Comparison of ENCODE assay signal across 9 mouse cellular contexts in genomic region chr7:44594291-44594690, GRCm38 (mm10). TPM values are rescaled to one million over a fixed set of nuclear protein-coding genes. Genes with fewer than 3 reads are reported as not detected.
A peak's percentile ranks its signal among the peaks of the same experiment; 100 is the strongest.
DNase-seq lines count a peak whose midpoint lies in the region; ATAC-seq and TF ChIP-seq lines count a peak whose summit lies in the region.
"Had no signal": no experiment of that assay in that cellular context is flagged by ENCODE, and none has a peak within 500 bp of the region (broad histone marks: within the 10 kb centered on the region; RNA-seq: fewer than 3 reads in every experiment).

No protein-coding gene starts in this region.

- H3K4me3 ChIP-seq in cerebellum, adult 2 months (replicated peaks; ENCODE audit: insufficient read depth, low read depth, low read length), result peak overlapping the region; percentile 86
- peak overlapping the region; percentile 51 for H3K4me3 ChIP-seq in forebrain, embryonic 15.5 days
- peak overlapping the region; percentile 65 for H3K4me3 ChIP-seq in midbrain, embryonic 13.5 days (replicated peaks)
- H3K4me3 ChIP-seq: erythroblast, embryonic 14.5 days had no signal

- peak; percentile 49 to 52 for DNase-seq in left cerebral cortex, postnatal 10 days (ENCODE audit: extremely low spot score in 1 of 2, low spot score in 2 of 2)
- no peak for DNase-seq in left cerebral cortex, adult 8-10 months (ENCODE audit: low spot score in 2 of 2)
- peak; percentile 87 to 90 for DNase-seq in cerebellum, adult 2 months
- DNase-seq in heart, postnatal 25 days (ENCODE audit: low spot score), result no peak
- no peak for DNase-seq in heart, postnatal 4 days
- DNase-seq in retina, embryonic 14.5 days (ENCODE audit: low spot score), result no peak

- peak overlapping the region; percentile 62 for H3K9ac ChIP-seq in forebrain, embryonic 15.5 days (replicated peaks)
- peak overlapping the region; percentile 57 for H3K9ac ChIP-seq in midbrain, embryonic 13.5 days (replicated peaks)

- H3K27ac ChIP-seq in cerebellum, adult 2 months (ENCODE audit: insufficient read depth, low read length), result peak overlapping the region; percentile 92
- peak overlapping the region; percentile 78 for H3K27ac ChIP-seq in forebrain, embryonic 15.5 days (replicated peaks)
- peak overlapping the region; percentile 68 for H3K27ac ChIP-seq in midbrain, embryonic 13.5 days

- H3K4me1 ChIP-seq in cerebellum, adult 2 months (ENCODE audit: control insufficient read depth, insufficient read depth, low read length), result peaks cover 38% of the 10 kb centered on the region
- peaks cover 47% of the 10 kb centered on the region for H3K4me1 ChIP-seq in forebrain, embryonic 15.5 days
- H3K4me1 ChIP-seq in midbrain, embryonic 13.5 days (replicated peaks), result peaks cover 57% of the 10 kb centered on the region

- intact Hi-C loops in left cerebral cortex, postnatal 10 days (cut with DNase I), result no loop called here
- intact Hi-C loops in heart, postnatal 25 days (cut with DNase I), result no loop called here

- TF ChIP-seq POLR2A in cerebellum, adult 2 months (IDR thresholded peaks at IDR 0.05; ENCODE audit: borderline replicate concordance, insufficient read depth, low read length), result peak; percentile 8; the same call in 1 of the 2 replicates

- ATAC-seq in forebrain, embryonic 15.5 days (replicated peaks), result no peak
- ATAC-seq in midbrain, embryonic 13.5 days, result peak; percentile 5; the same call in 1 of the 2 replicates

- H3K36me3 ChIP-seq in forebrain, embryonic 15.5 days, result no peaks in the 10 kb centered on the region
- H3K36me3 ChIP-seq in midbrain, embryonic 13.5 days, result peaks cover 8% of the 10 kb centered on the region

- H3K4me2 ChIP-seq in forebrain, embryonic 15.5 days (replicated peaks), result peak overlapping the region; percentile 97
- peak overlapping the region; percentile 95 for H3K4me2 ChIP-seq in midbrain, embryonic 13.5 days (replicated peaks)

- WGBS in cerebellum, adult 2 months, result 2% methylated on average over 6 of the region's 6 CpGs
- WGBS in forebrain, embryonic 15.5 days, result 30% methylated on average over 6 of the region's 6 CpGs
- WGBS in midbrain, embryonic 13.5 days, result 53% methylated on average over 6 of the region's 6 CpGs

- H3K27me3 ChIP-seq in cerebellum, adult 2 months (ENCODE audit: control insufficient read depth, insufficient read depth, low read length), result no peaks in the 10 kb centered on the region
- H3K27me3 ChIP-seq in forebrain, embryonic 15.5 days, result peaks cover 19% of the 10 kb centered on the region
- H3K27me3 ChIP-seq in midbrain, embryonic 13.5 days, result peaks cover 23% of the 10 kb centered on the region

- no peaks in the 10 kb centered on the region for H3K9me3 ChIP-seq in forebrain, embryonic 15.5 days
- no peaks in the 10 kb centered on the region for H3K9me3 ChIP-seq in midbrain, embryonic 13.5 days

- TF ChIP-seq CTCF in cerebellum, adult 2 months (IDR thresholded peaks at IDR 0.05; ENCODE audit: borderline replicate concordance, insufficient read depth, low read depth, low read length), result no peak

RNA-seq across cellular contexts. Expression of gene Kcnc3, which starts 3.8 kb away (rescaled TPM):
- total RNA-seq in left cerebral cortex, postnatal 10 days (2021), result 10 to 100 TPM; 48.5 to 55.4 TPM
- 10 to 100 TPM; 85.4 to 98.3 (median 97.3) TPM for total RNA-seq in left cerebral cortex, adult 8-10 months (2022)
- 368 and 423 TPM in 2 replicates for polyA plus RNA-seq in cerebellum, adult 2 months (2012; rRNA removed)
- polyA plus RNA-seq in forebrain, embryonic 15.5 days (2015; fragmentation: Nextera tagmentation; extraction: Ambion mirVana), result 2.6 and 3.3 TPM in 2 replicates
- polyA plus RNA-seq in midbrain, embryonic 13.5 days (2015; fragmentation: Nextera tagmentation; extraction: Ambion mirVana), result 3.7 and 4.4 TPM in 2 replicates
- total RNA-seq in heart, postnatal 25 days (2021), result 1 to 10 TPM; 1.9 to 2.3 TPM
- under 1 TPM; 0.38 to 0.43 TPM for total RNA-seq in heart, postnatal 4 days (2021)

RNA-seq across cellular contexts. Expression of gene Napsa, which starts 22.1 kb away (rescaled TPM):
- total RNA-seq in left cerebral cortex, postnatal 10 days (2021), result under 1 TPM in 1 of 2 experiments, not detected in 1; 0.32 TPM
- not detected for total RNA-seq in left cerebral cortex, adult 8-10 months (2022)
- polyA plus RNA-seq in cerebellum, adult 2 months (2012; rRNA removed), result 0.26 and 0.43 TPM in 2 replicates
- polyA plus RNA-seq in forebrain, embryonic 15.5 days (2015; fragmentation: Nextera tagmentation; extraction: Ambion mirVana), result 1.0 and 1.6 TPM in 2 replicates
- polyA plus RNA-seq in midbrain, embryonic 13.5 days (2015; fragmentation: Nextera tagmentation; extraction: Ambion mirVana), result 0.64 and 1.3 TPM in 2 replicates
- under 1 TPM; 0.31 to 0.64 TPM for total RNA-seq in heart, postnatal 25 days (2021)
- total RNA-seq in heart, postnatal 4 days (2021), result under 1 TPM; 0.50 to 0.59 TPM

RNA-seq across cellular contexts. Expression of gene Nr1h2, which starts 40.5 kb away (rescaled TPM):
- total RNA-seq in left cerebral cortex, postnatal 10 days (2021), result 10 to 100 TPM; 49.6 to 53.6 TPM
- 10 to 100 TPM; 61.1 to 71.4 (median 64.3) TPM for total RNA-seq in left cerebral cortex, adult 8-10 months (2022)
- 106 and 109 TPM in 2 replicates for polyA plus RNA-seq in cerebellum, adult 2 months (2012; rRNA removed)
- polyA plus RNA-seq in forebrain, embryonic 15.5 days (2015; fragmentation: Nextera tagmentation; extraction: Ambion mirVana), result 70.5 and 79.5 TPM in 2 replicates
- 71.3 and 74.9 TPM in 2 replicates for polyA plus RNA-seq in midbrain, embryonic 13.5 days (2015; fragmentation: Nextera tagmentation; extraction: Ambion mirVana)
- 10 to 100 TPM; 40.7 to 48.4 TPM for total RNA-seq in heart, postnatal 25 days (2021)
- 10 to 100 TPM; 45.5 to 47.2 TPM for total RNA-seq in heart, postnatal 4 days (2021)

RNA-seq across cellular contexts. Expression of gene Pold1, which starts 45.6 kb away (rescaled TPM):
- 1 to 10 TPM; 6.9 to 7.2 TPM for total RNA-seq in left cerebral cortex, postnatal 10 days (2021)
- 10 to 100 TPM; 10.5 to 13.8 (median 12.8) TPM for total RNA-seq in left cerebral cortex, adult 8-10 months (2022)
- 21.6 and 25.1 TPM in 2 replicates for polyA plus RNA-seq in cerebellum, adult 2 months (2012; rRNA removed)
- 46.9 and 54.1 TPM in 2 replicates for polyA plus RNA-seq in forebrain, embryonic 15.5 days (2015; fragmentation: Nextera tagmentation; extraction: Ambion mirVana)
- polyA plus RNA-seq in midbrain, embryonic 13.5 days (2015; fragmentation: Nextera tagmentation; extraction: Ambion mirVana), result 38.7 and 40.1 TPM in 2 replicates
- 10 to 100 TPM; 12.5 to 12.8 TPM for total RNA-seq in heart, postnatal 25 days (2021)
- total RNA-seq in heart, postnatal 4 days (2021), result 10 to 100 TPM; 42.4 to 46.5 TPM

Comparison
In these comparisons a context has a peak if more than half of its experiments do, and no peak if none do; other contexts are left out.
1. DNase-seq: peak in left cerebral cortex, postnatal 10 days (2 of 2) and cerebellum, adult 2 months (2 of 2); none in left cerebral cortex, adult 8-10 months (0 of 2), heart, postnatal 25 days (single experiment), heart, postnatal 4 days (single experiment) and retina, embryonic 14.5 days (single experiment).
2. RNA of gene Kcnc3, which starts 3.8 kb away (total RNA-seq): 85.4 to 98.3 TPM in left cerebral cortex, adult 8-10 months and 48.5 to 55.4 TPM in left cerebral cortex, postnatal 10 days; 1.9 to 2.3 TPM in heart, postnatal 25 days and 0.38 to 0.43 TPM in heart, postnatal 4 days; every median in the first group is over 10 times any median in the second.
3. Peak in every context shown above with its lines, with median percentiles within 50 percentile points of each other: H3K27ac ChIP-seq and H3K4me3 ChIP-seq.